Mouse (Mus musculus): ENCODE data around the gene Carns1.

DNA sequence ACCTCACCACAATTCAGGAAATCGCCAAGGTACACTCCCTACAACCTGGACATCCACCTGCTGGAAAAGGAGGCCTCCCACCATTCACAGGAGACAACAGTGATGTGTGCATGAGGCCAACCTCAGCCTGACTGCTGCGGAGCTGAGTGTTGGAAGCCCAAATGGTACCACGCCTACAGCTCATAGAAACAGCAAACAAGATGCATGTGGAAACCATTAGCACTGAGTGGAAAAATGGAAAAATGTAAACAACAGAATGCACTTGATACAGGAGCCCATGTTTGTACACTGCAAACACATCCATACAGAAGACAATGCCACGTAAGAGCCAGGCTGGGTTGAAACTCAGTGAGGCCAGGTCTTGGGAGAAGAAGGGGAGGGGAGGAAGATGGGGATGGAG lies 50.8 kb downstream of the Carns1 start:
- no peak for TF ChIP-seq CTCF (IDR thresholded peaks at IDR 0.05)
- no peak for TF ChIP-seq EP300 (IDR thresholded peaks at IDR 0.05)
